Mouse (Mus musculus): ENCODE data around the gene Cdk4. TPM values are rescaled to one million over a fixed set of nuclear protein-coding genes. Genes with fewer than 3 reads are reported as not detected.

The Cdk4 gene
- total RNA-seq, 1 experiment from 2014 or later = 242 TPM

DNA sequence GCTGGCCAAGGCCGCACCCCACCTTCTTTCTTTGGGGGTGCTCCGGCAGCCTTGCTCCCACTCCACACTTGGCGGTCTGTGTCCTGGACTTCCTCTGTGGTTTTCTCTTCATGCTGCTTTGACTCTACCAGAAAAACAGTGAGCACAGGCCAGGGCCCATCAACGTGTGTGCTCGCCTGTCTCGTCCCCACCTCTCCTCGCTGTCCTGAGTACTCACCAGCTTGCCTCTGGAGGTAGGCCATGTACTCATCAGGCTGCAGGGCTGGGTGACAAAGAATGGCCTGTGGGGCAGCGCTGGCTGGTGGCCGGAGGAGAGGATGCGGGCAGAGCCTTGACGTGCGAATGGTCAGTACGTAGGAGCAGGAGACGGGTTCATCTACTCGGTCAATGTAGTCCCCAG lies 36.5 kb downstream of the Cdk4 start:
- DNase-seq = no peak

DNA sequence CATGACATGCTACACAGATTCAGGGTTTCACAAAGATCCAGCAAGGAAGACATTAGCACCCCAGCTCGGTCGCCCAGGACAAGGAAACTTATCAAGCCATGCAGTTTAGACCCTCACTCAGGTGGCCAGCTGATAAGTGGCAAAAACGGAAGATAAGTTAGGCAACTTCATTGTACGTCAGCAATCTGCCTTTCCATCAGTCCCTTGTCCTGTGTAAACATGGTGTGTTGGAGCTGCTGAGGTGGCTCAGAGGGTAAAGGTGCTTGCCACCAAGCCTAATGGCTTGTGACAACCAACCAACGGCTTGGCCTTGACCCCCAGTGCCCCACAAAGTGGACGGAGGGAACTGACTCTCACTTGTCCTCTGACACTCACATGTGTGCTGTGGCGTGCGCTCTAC lies 37.1 kb downstream of the Cdk4 start:
- no peak for DNase-seq

DNA sequence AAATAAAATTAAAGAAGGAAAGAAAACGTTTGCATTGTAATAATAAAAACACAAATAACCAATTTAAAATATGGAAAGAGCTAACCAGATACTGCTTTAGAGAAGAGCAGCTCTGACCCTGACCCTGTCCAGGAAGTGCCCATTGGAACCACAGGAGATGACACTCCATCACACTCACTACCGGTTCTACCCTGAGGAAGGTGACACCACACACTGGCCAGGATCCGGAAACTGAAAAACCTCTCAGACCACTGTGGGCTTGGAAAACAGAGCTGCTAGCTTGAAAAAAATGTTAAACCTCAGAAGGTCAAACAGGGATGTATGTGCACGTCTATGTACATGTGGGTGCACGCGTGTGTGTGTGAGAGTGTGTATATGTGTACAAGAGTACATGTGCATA lies 37.8 kb downstream of the Cdk4 start:
- DNase-seq = no peak

DNA sequence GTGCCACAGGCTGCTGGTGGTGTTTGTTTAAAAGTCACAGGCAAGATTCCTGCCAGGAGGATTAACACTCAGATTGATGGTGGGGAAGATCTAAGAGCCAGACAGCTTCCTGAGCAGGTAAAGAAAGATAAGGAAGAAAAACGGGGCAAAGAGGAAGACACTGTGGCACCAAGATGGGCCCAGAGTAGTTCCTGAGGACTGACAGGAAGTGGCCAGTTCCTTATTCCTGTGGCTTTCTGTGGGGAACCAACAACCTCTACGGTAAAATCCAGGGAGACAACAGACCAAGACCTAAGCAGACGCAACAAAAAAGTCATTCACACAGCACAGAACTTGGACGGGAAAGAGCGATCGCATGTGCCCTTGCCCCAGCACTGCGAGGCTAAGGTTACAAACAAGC lies 40.3 kb downstream of the Cdk4 start:
- no peak for DNase-seq

DNA sequence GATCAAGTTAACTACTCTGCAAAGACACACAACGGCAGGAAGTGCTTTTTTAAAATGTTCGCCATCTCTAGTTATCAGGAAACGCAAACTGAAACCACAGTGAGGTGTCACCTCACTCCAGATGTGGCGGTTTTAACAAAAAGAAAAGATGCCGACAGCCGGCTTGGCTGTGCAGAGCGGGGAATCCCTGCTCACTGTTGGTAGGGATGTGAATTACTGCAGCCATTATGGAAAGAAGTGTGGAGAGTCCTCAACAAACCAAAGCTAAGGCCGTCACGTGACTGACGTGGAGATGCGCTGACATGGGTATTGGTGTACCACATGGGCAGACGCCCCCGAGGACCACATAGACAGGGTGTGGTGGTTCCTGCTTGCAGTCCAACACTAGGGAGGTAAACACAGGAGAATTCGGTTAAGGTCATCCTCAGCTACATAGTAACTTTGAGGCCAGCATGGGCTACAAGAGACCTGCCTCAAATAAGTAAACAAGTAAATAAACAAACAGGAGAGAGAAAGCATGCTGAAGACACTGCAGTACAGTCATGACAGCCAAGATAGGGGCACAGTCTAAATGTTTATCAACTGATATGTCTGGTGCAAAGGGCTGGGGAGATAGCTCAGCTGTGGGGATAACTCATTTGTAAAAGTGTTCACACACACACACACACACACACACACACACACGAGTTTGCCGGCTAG lies 44.4 kb downstream of the Cdk4 start:
- no peak for DNase-seq

DNA sequence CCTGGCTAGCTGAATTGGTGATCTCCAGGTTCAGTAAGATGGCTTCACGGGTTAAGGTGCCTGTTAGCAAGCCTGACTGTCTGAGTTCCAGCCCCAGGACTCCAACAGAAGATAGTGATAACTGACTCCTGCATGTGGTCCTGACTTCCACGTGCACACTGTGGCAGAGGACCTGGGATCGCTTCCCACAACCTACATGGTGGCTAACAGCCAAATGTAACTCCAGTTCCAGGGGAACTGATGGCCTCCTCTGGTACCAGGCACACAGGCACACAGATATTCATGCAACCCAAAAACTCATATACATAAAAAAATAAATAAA lies 44.9 kb downstream of the Cdk4 start:
- DNase-seq = no peak

DNA sequence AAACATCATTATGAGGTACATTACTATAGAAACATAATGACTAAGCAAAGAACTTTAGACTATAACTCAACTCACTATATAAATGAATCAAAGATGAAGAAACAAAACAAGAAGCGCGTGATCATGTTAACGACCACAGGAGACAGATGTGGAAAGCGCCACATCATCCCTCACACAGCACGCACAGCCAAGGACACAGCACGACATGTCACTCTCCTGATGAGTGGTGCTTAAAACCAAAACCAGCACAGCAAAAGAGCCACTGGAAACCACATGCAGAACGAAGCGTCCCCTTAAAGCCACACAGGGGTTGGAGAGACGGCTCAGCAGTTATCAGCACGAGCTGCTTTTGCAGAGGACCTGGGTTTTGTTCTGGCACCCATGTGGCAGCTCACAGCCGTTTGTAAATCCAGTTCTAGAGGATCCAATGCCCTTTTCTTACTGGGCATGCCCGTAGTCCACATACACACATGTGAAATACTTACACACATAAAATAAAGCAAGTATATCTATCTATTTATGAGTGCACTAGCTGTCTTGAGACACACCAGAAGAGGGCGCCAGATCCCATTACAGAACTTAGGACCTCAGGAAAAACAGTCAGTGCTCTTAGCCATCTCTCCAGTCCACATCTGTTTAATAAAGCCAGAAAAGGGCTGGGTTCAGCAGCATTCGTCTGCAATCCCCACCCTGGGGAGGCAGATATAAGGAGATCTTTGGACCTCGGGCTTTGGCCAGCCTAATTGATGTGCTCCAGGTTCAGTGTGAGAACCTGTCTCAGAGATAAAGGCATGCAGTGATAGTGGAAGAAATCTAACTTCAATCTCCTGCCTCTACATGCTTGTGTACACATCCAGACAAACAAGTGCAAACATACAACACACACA lies 47.9 kb downstream of the Cdk4 start:
- DNase-seq = no peak

DNA sequence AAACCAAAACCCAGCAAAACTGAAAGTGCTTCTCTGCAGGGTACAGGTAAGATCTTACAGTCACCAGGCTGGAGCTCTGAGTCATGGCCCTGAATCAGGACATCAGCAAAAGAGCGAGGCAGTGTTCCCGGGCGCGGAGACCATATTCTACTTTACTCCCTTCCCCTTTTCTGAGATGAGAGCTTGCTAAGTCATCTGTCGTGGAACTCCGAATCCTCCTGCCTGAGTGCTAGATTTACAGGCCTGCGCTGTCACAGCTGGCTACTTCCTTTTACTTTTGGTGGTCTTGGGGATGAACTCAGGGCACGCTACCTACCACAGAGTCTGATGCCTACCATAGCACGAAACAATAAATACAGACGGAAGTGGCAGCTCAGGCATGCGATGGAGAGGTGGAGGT lies 51.1 kb downstream of the Cdk4 start:
- no peak for DNase-seq

DNA sequence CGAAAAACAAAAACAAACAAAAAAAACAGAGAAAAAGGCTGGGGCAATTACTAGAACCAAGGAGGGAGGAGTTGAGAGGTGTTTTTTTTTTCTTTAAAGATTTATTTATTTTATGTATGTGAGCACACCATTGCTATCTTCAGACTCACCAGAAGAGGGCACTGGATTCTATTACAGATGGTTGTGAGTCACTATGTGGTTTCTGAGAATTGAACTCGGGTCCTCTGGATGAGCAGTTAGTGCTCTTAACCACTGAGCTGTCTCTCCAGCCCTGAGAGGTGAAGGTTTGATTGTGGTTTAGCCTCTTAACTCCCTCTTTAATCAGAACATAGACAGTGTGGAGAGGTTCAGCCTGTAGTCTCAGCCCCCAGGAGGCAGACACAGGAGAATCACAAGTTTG lies 51.7 kb downstream of the Cdk4 start:
- no peak for DNase-seq

Other genes with a start within 250 kb of the Cdk4 start
- 7.1 and 8.9 TPM in 2 replicates for gene Atp23, start 162.2 kb upstream of the Cdk4 start, total RNA-seq (2021)
- gene Ctdsp2, start 84.8 kb upstream of the Cdk4 start, total RNA-seq (2021) = 115 and 144 TPM in 2 replicates
- gene Avil, start 62.8 kb upstream of the Cdk4 start, total RNA-seq (2021) = 0.74 and 2.5 TPM in 2 replicates
- 57.6 and 58.7 TPM in 2 replicates for gene Tsfm, start 32.7 kb upstream of the Cdk4 start, total RNA-seq (2021)
- gene Mettl1, start 22.1 kb upstream of the Cdk4 start, total RNA-seq (2021) = 12.4 and 18.1 TPM in 2 replicates
- gene Eef1akmt3, start 22.0 kb upstream of the Cdk4 start, total RNA-seq (2021) = 0.15 and 0.23 TPM in 2 replicates
- 0.26 and 0.41 TPM in 2 replicates for gene Cyp27b1, start 15.3 kb upstream of the Cdk4 start, total RNA-seq (2021)
- gene March9, start 3.4 kb upstream of the Cdk4 start, total RNA-seq (2021) = 6.2 and 8.0 TPM in 2 replicates
- gene Tspan31, start 6.7 kb downstream of the Cdk4 start, total RNA-seq (2021) = 76.3 and 96.5 TPM in 2 replicates
- 6.9 and 14.3 TPM in 2 replicates for gene Agap2, start 11.8 kb downstream of the Cdk4 start, total RNA-seq (2021)
- 97.9 and 108 TPM in 2 replicates for gene Os9, start 57.6 kb downstream of the Cdk4 start, total RNA-seq (2021)
- 14.6 and 24.7 TPM in 2 replicates for gene B4galnt1, start 101.7 kb downstream of the Cdk4 start, total RNA-seq (2021)
- gene Slc26a10, start 117.1 kb downstream of the Cdk4 start, total RNA-seq (2021) = 10.4 and 10.8 TPM in 2 replicates
- gene Arhgef25, start 126.5 kb downstream of the Cdk4 start, total RNA-seq (2021) = 22.3 and 28.5 TPM in 2 replicates
- gene Dtx3, start 132.2 kb downstream of the Cdk4 start, total RNA-seq (2021) = 60.7 and 66.5 TPM in 2 replicates
- 28.5 and 29.2 TPM in 2 replicates for gene Pip4k2c, start 148.1 kb downstream of the Cdk4 start, total RNA-seq (2021)
- 7.6 and 11.5 TPM in 2 replicates for gene Kif5a, start 199.8 kb downstream of the Cdk4 start, total RNA-seq (2021)
- gene Dctn2, start 202.8 kb downstream of the Cdk4 start, total RNA-seq (2021) = 142 and 153 TPM in 2 replicates
- 47.9 and 54.0 TPM in 2 replicates for gene Mbd6, start 225.5 kb downstream of the Cdk4 start, total RNA-seq (2021)
- 81.9 and 98.4 TPM in 2 replicates for gene Mars, start 248.3 kb downstream of the Cdk4 start, total RNA-seq (2021)